Mouse (Mus musculus) left cerebral cortex, adult 9 months (tissue): ENCODE measurements around the gene Spaca3.

ENCODE experiments used
- DNase-seq, 2 experiments: peaks; one replicate each; pipeline ENCODE4 v3.0.0; 2022; ENCODE audit warnings: low spot score in 2 of 2

The Spaca3 gene

GRCm38 (mm10) chr11:80858065-80858464 lies at the start of gene Spaca3:
TSS of gene Spaca3 (plus strand) at chr11:80858365.
- DNase-seq: no peak

DNA sequence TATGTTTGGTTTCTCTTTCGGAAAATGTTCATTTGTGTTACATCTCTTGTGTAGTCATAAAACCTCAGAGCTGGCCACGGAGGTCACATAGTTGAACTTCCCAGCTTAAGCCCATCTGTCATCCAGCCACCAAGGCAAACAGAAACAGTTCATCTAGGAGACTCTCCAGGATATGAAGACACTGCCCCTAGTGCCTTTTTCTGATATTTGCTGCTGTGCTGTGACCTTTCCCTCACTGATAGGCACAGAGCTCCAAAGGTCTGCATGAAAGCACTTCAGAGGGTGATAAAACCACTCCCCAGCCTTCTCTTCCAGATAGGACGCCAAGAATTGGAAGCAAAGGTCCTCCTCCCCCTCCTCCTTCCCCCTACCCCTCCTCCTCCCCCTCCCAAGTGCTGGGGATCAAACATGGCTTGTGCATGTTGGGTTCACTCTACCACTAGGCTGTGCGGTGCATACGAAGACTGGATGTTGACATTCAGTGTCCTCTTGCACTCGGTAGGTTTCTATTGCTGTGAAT lies 49.6 kb upstream of the Spaca3 start:
- no peak for DNase-seq

GRCm38 (mm10) chr11:80809666-80809992 lies 48.5 kb upstream of the Spaca3 start:
- no peak for DNase-seq

GRCm38 (mm10) chr11:80809993-80810821 lies 48.0 kb upstream of the Spaca3 start, which contains the start of gene Tmem98:
TSS of gene Tmem98 (plus strand) at chr11:80810175.
- DNase-seq: peak; percentile 42 to 45

DNA sequence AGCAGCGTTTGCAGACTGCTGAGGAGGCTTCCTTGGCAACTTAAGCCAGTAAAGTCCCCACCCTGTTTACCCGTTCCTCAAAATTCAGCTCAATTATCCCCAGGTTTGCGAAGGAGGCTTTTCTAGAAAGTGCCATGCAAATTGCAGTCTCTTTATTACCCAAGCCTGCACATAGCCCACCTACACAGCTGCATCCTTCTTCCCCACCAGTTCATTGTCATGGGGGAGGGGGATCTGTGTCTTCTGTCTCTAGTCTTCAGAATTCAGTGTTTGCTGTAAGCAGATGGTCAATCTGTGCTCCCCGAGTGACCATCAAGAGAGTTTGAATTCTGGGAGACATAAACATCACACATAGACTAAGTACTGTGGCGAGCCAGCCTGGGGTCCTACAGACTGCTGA lies 47.0 kb upstream of the Spaca3 start:
- no peak for DNase-seq

DNA sequence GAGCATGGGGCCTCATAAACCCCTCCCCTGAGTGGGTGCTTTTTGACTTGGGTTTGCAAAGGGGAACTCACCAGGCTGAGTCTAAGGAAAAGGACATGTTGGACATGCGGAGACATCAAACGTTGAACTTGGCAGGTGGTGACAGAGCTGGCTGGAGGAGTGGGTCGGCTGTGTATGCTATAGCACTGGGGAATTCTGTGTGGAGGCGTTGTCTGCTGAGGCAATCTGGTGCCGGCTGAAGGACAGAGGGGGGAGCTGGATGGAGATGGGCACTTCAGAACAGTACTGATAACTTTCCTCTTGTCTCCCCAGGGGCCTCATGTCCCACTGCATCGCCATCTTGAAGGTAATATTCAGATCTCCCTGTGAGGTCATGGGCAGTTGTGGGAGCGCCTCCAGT lies 42.8 kb upstream of the Spaca3 start:
- no peak for DNase-seq

GRCm38 (mm10) chr11:80818060-80818697 lies 40.0 kb upstream of the Spaca3 start:
- DNase-seq: peak; percentile 25 to 71

DNA sequence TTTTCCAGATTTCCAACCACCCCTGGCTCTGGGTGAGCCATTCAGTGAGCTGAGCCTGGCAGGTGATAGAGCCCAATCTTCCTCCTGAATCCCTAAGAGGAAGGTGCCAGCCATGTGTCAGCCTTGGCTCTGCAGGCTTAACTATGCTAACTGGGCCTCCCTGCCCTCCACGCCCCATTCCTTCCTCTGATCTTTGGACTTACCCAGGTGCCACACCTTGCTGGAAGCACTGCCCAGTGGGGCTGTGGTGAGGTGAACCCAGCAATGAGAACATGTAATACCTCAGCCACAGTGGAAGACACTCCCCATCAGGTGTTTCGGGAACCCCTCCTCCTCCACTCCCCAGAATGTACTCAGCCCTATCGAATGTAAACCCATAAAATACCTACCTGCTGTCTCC lies 38.1 kb upstream of the Spaca3 start:
- no peak for DNase-seq

DNA sequence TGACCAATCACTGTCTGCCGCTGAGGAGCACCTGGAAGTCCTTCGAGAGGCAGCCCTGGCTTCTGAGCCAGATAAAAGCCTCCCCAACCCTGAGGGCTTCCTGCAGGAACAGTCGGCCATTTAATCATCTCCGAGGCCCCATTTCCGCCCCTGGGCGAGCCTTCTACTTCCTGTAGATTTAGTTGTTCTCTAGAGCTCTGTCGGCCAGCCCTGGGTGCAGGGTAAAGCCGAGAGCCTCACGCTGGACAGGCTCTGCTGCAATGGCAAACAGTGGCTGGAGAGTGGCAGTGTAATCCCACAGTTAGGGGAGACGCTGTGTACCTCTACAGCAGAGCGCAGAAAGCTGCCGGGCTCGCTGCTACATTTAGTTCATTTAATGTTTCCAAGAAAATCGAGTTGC lies 36.9 kb upstream of the Spaca3 start:
- DNase-seq: peak in 1 of 2 experiments; percentile 31

DNA sequence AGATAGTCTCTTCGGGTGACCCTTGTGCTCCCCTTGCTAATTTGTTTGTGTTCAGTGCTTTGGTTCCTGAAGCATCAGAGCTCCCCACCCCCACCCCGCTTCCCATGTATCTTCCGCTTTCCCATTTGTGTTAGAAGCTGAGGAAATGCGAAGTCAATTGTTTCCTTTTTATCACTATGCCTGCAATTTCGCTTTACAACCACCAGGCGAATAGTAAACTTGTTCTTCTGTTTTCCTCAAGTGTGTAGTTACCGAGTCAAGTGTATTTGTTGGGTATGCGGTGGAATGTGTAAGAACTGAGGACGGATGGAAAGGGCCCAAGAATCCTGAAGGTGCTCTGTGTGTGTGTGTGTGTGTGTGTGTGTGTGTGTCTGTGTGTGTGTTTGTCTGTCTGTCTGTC lies 36.4 kb upstream of the Spaca3 start:
- DNase-seq: no peak

DNA sequence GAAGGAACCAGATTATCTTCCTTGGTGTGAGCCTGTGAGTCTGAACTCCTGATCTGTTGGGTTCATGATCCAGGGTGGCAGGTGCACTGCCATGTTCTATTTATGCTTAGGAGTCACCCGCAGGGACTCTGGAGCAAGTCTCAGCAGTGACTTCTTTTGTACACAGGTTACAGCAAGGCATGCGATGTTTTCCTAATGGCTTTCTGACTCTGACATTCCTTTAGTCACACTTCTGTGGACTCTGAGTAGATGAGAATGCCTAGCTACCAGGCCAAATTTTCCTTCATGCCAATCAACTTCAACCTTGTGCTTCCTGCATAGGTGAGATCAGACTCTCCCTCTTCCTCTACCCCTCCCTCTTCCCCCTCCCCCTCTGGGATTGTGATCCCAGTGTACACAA lies 22.8 kb upstream of the Spaca3 start:
- DNase-seq: no peak

GRCm38 (mm10) chr11:80835841-80836240 lies 22.3 kb upstream of the Spaca3 start:
- no peak for DNase-seq

GRCm38 (mm10) chr11:80838724-80839123 lies 19.4 kb upstream of the Spaca3 start:
- DNase-seq: no peak

DNA sequence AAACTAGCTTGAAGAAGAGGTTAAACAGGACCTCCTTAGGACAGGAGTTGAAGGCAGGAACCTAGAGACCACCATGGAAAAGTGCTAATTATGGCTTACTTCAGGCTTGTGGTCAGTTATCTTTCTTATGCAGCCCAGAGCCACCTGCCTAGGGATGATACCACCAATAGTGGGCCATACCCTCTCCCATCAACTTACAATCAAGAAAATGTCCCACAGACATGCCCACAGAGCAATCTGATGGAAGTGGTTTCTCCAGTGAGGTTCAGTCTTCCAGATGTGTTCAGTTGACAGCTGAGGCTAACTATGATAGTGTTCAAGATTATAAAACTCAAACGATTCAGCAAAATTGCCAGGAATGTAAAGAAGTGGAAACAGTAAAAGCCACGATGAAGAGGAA lies 14.7 kb upstream of the Spaca3 start:
- DNase-seq: no peak

- DNase-seq: no peak
Observed at GRCm38 (mm10) chr11:80845486-80845885, 12.7 kb upstream of the Spaca3 start.

DNA sequence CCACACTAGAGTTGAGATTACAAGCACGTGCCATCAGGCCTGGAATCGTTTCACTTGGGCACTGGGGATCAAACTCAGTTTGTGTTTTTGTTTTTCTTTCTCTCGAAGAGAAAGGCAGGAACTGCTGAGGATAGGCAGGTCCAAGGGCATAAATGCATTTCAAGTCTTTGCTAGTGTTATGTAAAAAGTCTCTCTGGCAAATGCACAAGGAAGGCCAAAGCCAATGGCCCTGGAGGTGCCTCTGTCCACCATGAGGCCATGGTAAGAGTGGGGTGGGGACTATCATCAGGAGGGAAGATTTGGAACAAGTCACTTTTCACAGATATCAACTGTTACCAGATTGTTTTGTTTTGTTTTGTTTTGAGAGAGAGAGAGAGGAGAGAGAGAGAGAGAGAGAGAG lies 12.1 kb upstream of the Spaca3 start:
- no peak for DNase-seq

GRCm38 (mm10) chr11:80848131-80848530 lies 10.0 kb upstream of the Spaca3 start:
- DNase-seq: no peak

GRCm38 (mm10) chr11:80851859-80852258 lies 6.3 kb upstream of the Spaca3 start:
- no peak for DNase-seq

DNA sequence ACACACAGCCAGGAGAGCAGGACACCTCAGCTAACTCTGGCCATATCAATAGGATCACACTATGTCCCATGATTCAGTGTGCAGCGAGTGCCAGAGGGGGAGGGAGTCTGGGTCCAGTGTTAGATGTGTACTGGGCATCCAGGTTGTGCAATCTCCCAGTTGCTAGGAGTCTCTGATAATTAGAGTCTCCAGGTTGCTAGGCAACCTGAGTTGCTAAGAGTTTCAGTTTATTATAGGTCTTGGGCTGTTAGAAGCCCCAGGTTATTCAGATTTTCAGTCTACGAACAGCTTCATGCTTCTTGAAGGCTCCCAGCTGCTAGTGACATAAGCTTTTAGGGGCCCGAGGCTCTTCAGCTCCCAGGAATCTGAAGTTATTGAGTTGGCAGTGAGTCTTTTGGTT lies 5.2 kb upstream of the Spaca3 start:
- DNase-seq: no peak

DNA sequence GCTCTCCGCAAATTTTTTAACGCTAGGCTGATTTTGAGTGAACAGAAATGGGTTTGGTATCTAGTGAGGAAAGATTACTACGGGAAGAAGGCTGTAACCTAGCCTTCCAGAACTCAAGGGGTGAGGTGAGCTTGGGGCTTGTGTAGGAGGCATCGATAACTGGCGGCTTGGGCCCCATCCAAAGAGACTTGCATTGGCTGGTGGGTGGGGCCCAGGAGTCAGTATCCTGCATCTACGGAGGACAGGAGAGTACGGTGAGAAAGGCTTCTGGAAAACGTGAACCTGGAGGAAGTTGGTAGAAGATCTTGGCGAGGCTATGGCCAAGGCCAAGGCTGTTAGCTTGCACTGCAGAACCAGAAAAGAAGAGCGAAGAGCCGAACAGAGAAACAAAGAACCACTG lies 3.7 kb upstream of the Spaca3 start:
- no peak for DNase-seq

GRCm38 (mm10) chr11:80854908-80855307 lies 3.3 kb upstream of the Spaca3 start:
- no peak for DNase-seq

DNA sequence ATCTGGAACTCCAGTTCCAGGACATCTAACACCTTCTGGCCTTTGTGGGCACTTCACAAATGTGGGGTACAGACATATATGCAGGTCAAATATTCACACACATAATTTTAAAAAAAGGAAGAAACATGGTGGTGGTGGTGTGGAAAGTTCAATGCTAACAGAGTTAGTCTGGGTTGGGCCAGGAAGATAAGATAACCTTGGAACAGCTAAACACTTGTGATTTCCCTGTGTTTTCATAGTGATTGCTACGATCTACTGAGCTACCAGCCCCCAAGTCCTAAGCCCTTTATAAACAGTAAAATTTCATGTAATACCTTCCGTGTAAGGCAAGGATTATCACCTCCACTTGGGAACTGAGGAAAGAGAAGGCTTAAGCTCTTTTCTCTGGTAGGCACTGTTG lies 1.3 kb upstream of the Spaca3 start:
- DNase-seq: no peak

DNA sequence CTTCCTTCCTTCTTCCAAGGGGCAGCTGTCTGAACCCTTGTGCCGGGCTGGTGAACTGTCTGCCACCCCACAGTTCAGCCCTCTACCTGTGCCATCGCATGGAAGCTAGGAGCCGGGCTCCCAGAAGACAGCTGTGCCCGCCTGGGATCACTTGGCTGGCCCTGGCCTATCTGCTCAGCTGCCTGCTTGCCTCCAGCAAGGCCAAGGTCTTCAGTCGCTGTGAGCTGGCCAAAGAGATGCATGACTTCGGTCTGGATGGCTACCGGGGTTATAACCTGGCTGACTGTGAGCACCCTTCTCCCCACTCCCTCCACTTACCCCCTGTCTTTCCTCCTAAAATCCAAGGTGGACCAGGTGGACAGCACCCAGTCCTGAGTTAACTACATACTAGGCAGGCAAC lies 4.8 kb downstream of the Spaca3 start:
- DNase-seq: no peak
